Mouse (Mus musculus) hindbrain, embryonic 10.5 days (tissue): ENCODE data around the gene Sec22b. TPM values are rescaled to one million over a fixed set of nuclear protein-coding genes. Genes with fewer than 3 reads are reported as not detected.

ENCODE experiments used
- DNase-seq: peaks from one replicate; pipeline ENCODE4 v3.0.0-alpha.2; 2017; ENCODE audit warnings: low spot score
- H3K27ac ChIP-seq: fragments of 300-500 bp; sonication (generic); 2 replicates; pipeline ENCODE4 v1.5.1; 2016; ENCODE audit warnings: mild to moderate bottlenecking, moderate library complexity
- H3K27me3 ChIP-seq: fragments of 300-500 bp; sonication (generic); 2 replicates; pipeline ENCODE4 v1.6.1; 2016; ENCODE audit warnings: mild to moderate bottlenecking; ENCODE audit not compliant: poor library complexity, insufficient read depth, severe bottlenecking
- H3K36me3 ChIP-seq: fragments of 300-500 bp; sonication (generic); 2 replicates; pipeline ENCODE4 v1.6.1; 2016; ENCODE audit warnings: mild to moderate bottlenecking, moderate library complexity
- H3K4me1 ChIP-seq: fragments of 300-500 bp; sonication (generic); replicated peaks from 2 replicates; pipeline ENCODE4 v1.6.1; 2016; ENCODE audit warnings: mild to moderate bottlenecking
- H3K4me3 ChIP-seq: fragments of 300-500 bp; sonication (generic); 2 replicates; pipeline ENCODE4 v1.5.1; 2016; ENCODE audit warnings: mild to moderate bottlenecking, moderate library complexity
- H3K9me3 ChIP-seq: fragments of 300-500 bp; sonication (generic); 2 replicates; pipeline ENCODE4 v1.6.1; 2016; ENCODE audit warnings: mild to moderate bottlenecking, moderate library complexity
- WGBS: fragments of 180-500 bp; shearing (Covaris S2); methylation state at CpG from one replicate; pipeline ENCODE4 v1.1.7; 2016; 5-methylcytosine and 5-hydroxymethylcytosine counted together
- polyA plus RNA-seq: library from polyadenylated mRNA; unstranded; fragments of >200 nt; fragmentation: Nextera tagmentation; extraction: Ambion mirVana; gene quantifications from 2 replicates; pipeline ENCODE4 v1.2.1, GENCODE M21; 2016

Sec22b gene
- polyA plus RNA-seq, 1 experiment from 2014 or later: 121 TPM

- Histone ChIP-seq H3K9me3 (no peaks in the 10 kb centered on the region), H3K27me3 (peaks cover 14% of the 10 kb centered on the region), H3K4me1 (peaks cover 77% of the 10 kb centered on the region), H3K27ac (peak overlapping the region; percentile 76), H3K4me3 (no peak overlapping the region), H3K36me3 (no peaks in the 10 kb centered on the region)
- 48% methylated on average over 17 of the region's 17 CpGs for WGBS
- DNase-seq: no peak
Measured at GRCm38 (mm10) chr3:97937068-97937944, 36.3 kb downstream of the Sec22b start.

GRCm38 (mm10) chr3:97937945-97938266, 36.9 kb downstream of the Sec22b start:
- DNase-seq: no peak
- 58% methylated on average over 6 of the region's 6 CpGs for WGBS
- H3K9me3 ChIP-seq: no peaks in the 10 kb centered on the region
- H3K36me3 ChIP-seq: no peaks in the 10 kb centered on the region
- H3K4me3 ChIP-seq: no peak overlapping the region
- H3K4me1 ChIP-seq: peaks cover 77% of the 10 kb centered on the region
- peaks cover 8% of the 10 kb centered on the region; the same call in 1 of the 2 replicates for H3K27me3 ChIP-seq
- H3K27ac ChIP-seq: peak overlapping the region; percentile 76

- no peaks in the 10 kb centered on the region for H3K36me3 ChIP-seq
- peak overlapping the region; percentile 29 for H3K4me3 ChIP-seq
- WGBS: 17% methylated on average over 7 of the region's 7 CpGs
- H3K27ac ChIP-seq: peak overlapping the region; percentile 90
- peaks cover 7% of the 10 kb centered on the region; the same call in 1 of the 2 replicates for H3K27me3 ChIP-seq
- no peaks in the 10 kb centered on the region for H3K9me3 ChIP-seq
- H3K4me1 ChIP-seq: peaks cover 81% of the 10 kb centered on the region
- DNase-seq: peak; percentile 37
Measured at GRCm38 (mm10) chr3:97938814-97939526, 38.0 kb downstream of the Sec22b start.

- peak; percentile 41 for DNase-seq
- Histone ChIP-seq H3K36me3 (no peaks in the 10 kb centered on the region), H3K9me3 (no peaks in the 10 kb centered on the region), H3K27ac (peak overlapping the region; percentile 90), H3K4me1 (peaks cover 82% of the 10 kb centered on the region), H3K27me3 (peaks cover 7% of the 10 kb centered on the region; the same call in 1 of the 2 replicates), H3K4me3 (peak overlapping the region; percentile 29)
- WGBS: 2% methylated on average over 10 of the region's 10 CpGs
Measured at GRCm38 (mm10) chr3:97939626-97940510, 38.9 kb downstream of the Sec22b start.

GRCm38 (mm10) chr3:97940511-97941204, 39.7 kb downstream of the Sec22b start:
- H3K27me3 ChIP-seq: peaks cover 7% of the 10 kb centered on the region; the same call in 1 of the 2 replicates
- no peaks in the 10 kb centered on the region for H3K9me3 ChIP-seq
- H3K4me1 ChIP-seq: peaks cover 80% of the 10 kb centered on the region
- peak overlapping the region; percentile 90 for H3K27ac ChIP-seq
- H3K36me3 ChIP-seq: no peaks in the 10 kb centered on the region
- DNase-seq: peak; percentile 41
- H3K4me3 ChIP-seq: peak overlapping the region; percentile 18; the same call in 1 of the 2 replicates
- 13% methylated on average over 9 of the region's 9 CpGs for WGBS

- H3K27me3 ChIP-seq: peaks cover 7% of the 10 kb centered on the region; the same call in 1 of the 2 replicates
- H3K4me1 ChIP-seq: peaks cover 79% of the 10 kb centered on the region
- H3K27ac ChIP-seq: peak overlapping the region; percentile 90
- H3K36me3 ChIP-seq: no peaks in the 10 kb centered on the region
- no peaks in the 10 kb centered on the region for H3K9me3 ChIP-seq
- WGBS: 22% methylated on average over 11 of the region's 11 CpGs
- no peak for DNase-seq
- peak overlapping the region; percentile 40 for H3K4me3 ChIP-seq
Measured at GRCm38 (mm10) chr3:97941440-97942259, 40.7 kb downstream of the Sec22b start.

- no peaks in the 10 kb centered on the region for H3K9me3 ChIP-seq
- peaks cover 7% of the 10 kb centered on the region; the same call in 1 of the 2 replicates for H3K27me3 ChIP-seq
- peak overlapping the region; percentile 90 for H3K27ac ChIP-seq
- no peaks in the 10 kb centered on the region for H3K36me3 ChIP-seq
- DNase-seq: peak; percentile 80
- peaks cover 75% of the 10 kb centered on the region for H3K4me1 ChIP-seq
- H3K4me3 ChIP-seq: peak overlapping the region; percentile 40
- 4% methylated on average over 16 of the region's 16 CpGs for WGBS
Measured at GRCm38 (mm10) chr3:97942260-97942950, 41.4 kb downstream of the Sec22b start.

- Histone ChIP-seq H3K4me1 (peaks cover 56% of the 10 kb centered on the region), H3K9me3 (no peaks in the 10 kb centered on the region), H3K27ac (no peak overlapping the region), H3K4me3 (no peak overlapping the region), H3K36me3 (no peaks in the 10 kb centered on the region), H3K27me3 (peaks cover 7% of the 10 kb centered on the region; the same call in 1 of the 2 replicates)
- DNase-seq: no peak
- 77% methylated on average over 5 of the region's 5 CpGs for WGBS
Measured at GRCm38 (mm10) chr3:97944462-97944861, 43.5 kb downstream of the Sec22b start.

- WGBS: 33% methylated on average over 4 of the region's 4 CpGs
- peaks cover 4% of the 10 kb centered on the region; the same call in 1 of the 2 replicates for H3K27me3 ChIP-seq
- no peak overlapping the region for H3K4me3 ChIP-seq
- no peaks in the 10 kb centered on the region for H3K9me3 ChIP-seq
- no peaks in the 10 kb centered on the region for H3K36me3 ChIP-seq
- 0 out of 2 replicates have a peak overlapping the region, but pooled peaks have one; percentile 6 for H3K27ac ChIP-seq
- DNase-seq: peak; percentile 40
- H3K4me1 ChIP-seq: peaks cover 36% of the 10 kb centered on the region
Measured at GRCm38 (mm10) chr3:97946439-97946838, 45.4 kb downstream of the Sec22b start.

- DNase-seq: no peak
Measured at GRCm38 (mm10) chr3:97948518-97948917, 47.5 kb downstream of the Sec22b start.

GRCm38 (mm10) chr3:97949946-97950345, 49.0 kb downstream of the Sec22b start:
- Histone ChIP-seq H3K27ac (no peak overlapping the region), H3K36me3 (no peaks in the 10 kb centered on the region), H3K4me3 (no peak overlapping the region), H3K4me1 (peaks cover 8% of the 10 kb centered on the region), H3K27me3 (no peaks in the 10 kb centered on the region), H3K9me3 (0 out of 2 replicates have a peak, but pooled peaks cover 7% of the 10 kb centered on the region)
- no peak for DNase-seq
- WGBS: 66% methylated on average over 5 of the region's 5 CpGs

More at GRCm38 (mm10) chr3:97948518-97948917, 47.5 kb downstream of the Sec22b start:
- H3K27me3 ChIP-seq: peaks cover 1% of the 10 kb centered on the region; the same call in 1 of the 2 replicates
- no peaks in the 10 kb centered on the region for H3K36me3 ChIP-seq
- no peaks in the 10 kb centered on the region for H3K9me3 ChIP-seq
- peaks cover 15% of the 10 kb centered on the region for H3K4me1 ChIP-seq
- H3K4me3 ChIP-seq: no peak overlapping the region
- 90% methylated on average over 2 of the region's 2 CpGs for whole genome bisulfite sequencing
- no peak overlapping the region for H3K27ac ChIP-seq
